Mouse (Mus musculus): Measurements from ENCODE around the gene Olfr410. TPM values are rescaled to one million over a fixed set of nuclear protein-coding genes. Genes with fewer than 3 reads are reported as not detected.

The Olfr410 gene
- not detected in 2 replicates for polyA plus RNA-seq (2012; rRNA removed; ENCODE audit: low replicate concordance)

DNA sequence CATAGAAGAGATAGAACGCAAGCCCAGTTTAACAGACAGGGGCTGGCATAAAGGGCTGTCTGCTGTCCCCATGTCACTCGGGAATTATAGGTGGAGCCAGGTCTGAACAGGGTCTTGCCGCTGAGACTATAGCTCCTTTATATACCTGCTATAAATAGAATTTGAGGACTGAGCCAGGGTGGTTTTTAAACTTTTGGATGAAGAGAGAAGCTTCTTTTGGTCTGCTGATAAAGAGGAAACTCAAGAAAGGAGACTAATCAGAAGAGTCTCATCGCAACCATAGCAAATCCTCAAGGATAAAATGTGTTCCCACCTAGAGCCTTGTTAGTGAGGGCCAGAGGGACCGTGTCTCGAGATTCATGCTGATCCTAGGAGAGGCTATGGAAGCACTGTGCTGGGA, at the start of gene Olfr410:
TSS of gene Olfr410 (minus strand) at position 101 of the 400 bp plus-strand sequence.

DNA sequence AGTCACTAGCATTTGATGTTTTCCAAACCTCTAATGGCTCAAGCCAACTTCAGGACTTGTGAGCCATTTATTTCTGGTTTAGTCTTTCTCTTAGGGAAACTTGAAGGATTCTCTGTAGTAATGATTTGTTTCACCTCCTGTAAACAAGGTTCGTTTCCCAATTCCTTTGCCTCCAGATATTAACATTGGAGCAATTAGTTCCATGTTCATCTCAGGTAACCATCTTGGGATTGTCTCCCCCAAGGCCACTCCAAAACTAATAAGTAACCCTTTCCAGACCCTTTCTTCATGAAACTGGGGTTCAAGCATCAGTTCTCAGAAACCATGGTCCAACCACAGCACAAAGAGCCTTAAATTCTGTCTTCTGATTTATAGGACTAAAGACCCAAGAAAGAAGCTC, 23.9 kb upstream of the Olfr410 start, which contains the start of gene Olfr412:
TSS of gene Olfr412 (plus strand) at position 301 of the 400 bp plus-strand sequence.

DNA sequence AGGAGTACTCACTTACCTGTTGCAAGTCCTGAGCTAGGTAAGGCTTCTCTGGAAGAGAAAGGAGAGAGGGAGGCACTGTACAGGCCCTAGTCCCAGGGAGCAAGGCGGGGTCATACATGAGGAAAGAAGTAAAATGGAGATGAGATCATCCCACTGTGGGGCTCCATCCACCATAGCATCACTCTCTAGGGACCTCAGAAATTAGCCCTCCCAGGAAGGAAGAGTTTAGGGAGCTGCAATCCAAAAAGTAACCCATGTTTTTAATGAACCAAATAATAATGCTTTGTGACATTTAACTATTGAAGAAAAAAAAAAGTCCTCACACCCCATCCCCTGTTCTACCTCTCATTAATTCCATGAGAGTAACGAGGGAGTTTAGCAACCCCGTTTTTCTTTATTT, 14.7 kb upstream of the Olfr410 start, which contains the start of gene Olfr411:
TSS of gene Olfr411 (minus strand) at position 101 of the 400 bp plus-strand sequence.

DNA sequence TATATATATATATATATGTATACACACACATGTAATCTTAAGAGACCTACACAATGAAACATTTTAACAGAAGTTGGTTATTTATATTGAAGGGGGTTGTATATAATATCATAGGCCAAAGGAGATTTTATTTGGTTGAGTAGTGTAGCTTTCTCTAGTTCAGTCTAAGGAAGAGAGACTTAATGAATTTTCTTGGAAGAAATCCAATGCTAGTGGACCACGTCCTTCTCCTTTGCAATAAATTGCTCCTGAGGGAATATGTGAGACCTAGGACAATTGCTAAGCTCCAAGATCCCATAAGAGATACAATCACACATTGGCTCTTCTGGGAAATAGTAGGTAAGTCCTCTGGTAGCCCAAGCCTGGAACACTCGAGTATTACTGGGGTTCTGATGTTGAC, 54.4 kb downstream of the Olfr410 start, which contains the start of gene Olfr59:
TSS of gene Olfr59 (plus strand) at position 301 of the 400 bp plus-strand sequence.

Other genes with a start within 250 kb of the Olfr410 start
- gene Olfr401, start 224.3 kb downstream of the Olfr410 start, polyA plus RNA-seq (2012; rRNA removed; ENCODE audit: low replicate concordance): not detected in 2 replicates
- not detected in 2 replicates for gene Olfr402, start 184.5 kb downstream of the Olfr410 start, polyA plus RNA-seq (2012; rRNA removed; ENCODE audit: low replicate concordance)
- not detected in 2 replicates for gene Olfr403, start 151.8 kb downstream of the Olfr410 start, polyA plus RNA-seq (2012; rRNA removed; ENCODE audit: low replicate concordance)
- not detected in 2 replicates for gene Olfr43, start 126.7 kb downstream of the Olfr410 start, polyA plus RNA-seq (2012; rRNA removed; ENCODE audit: low replicate concordance)
- not detected in 2 replicates for gene Olfr406, start 78.2 kb downstream of the Olfr410 start, polyA plus RNA-seq (2012; rRNA removed; ENCODE audit: low replicate concordance)
- gene Olfr59, start 54.3 kb downstream of the Olfr410 start, polyA plus RNA-seq (2012; rRNA removed; ENCODE audit: low replicate concordance): not detected in 2 replicates
- gene Olfr411, start 14.6 kb upstream of the Olfr410 start, polyA plus RNA-seq (2012; rRNA removed; ENCODE audit: low replicate concordance): not detected in 2 replicates
- not detected in 2 replicates for gene Olfr412, start 24.0 kb upstream of the Olfr410 start, polyA plus RNA-seq (2012; rRNA removed; ENCODE audit: low replicate concordance)

All from duodenum, adult 2 months (tissue).